Mouse (Mus musculus): Measurements from ENCODE around the gene 4933427D14Rik.

4933427D14Rik gene

GRCm38 (mm10) chr11:72136231-72136982 is 70.9 kb downstream of the 4933427D14Rik start:
- no peak for DNase-seq

GRCm38 (mm10) chr11:72135383-72136158 is 71.7 kb downstream of the 4933427D14Rik start, which contains the start of gene Pitpnm3:
Pitpnm3 (minus strand) TSS chr11:72135778.
- peak; percentile 81 to 89 for DNase-seq

- peak; percentile 59 to 63 for DNase-seq
Observed at GRCm38 (mm10) chr11:72134536-72135382, 72.5 kb downstream of the 4933427D14Rik start.

GRCm38 (mm10) chr11:72133075-72133474 is 74.2 kb downstream of the 4933427D14Rik start:
- DNase-seq = peak in 1 of 2 experiments; percentile 29

GRCm38 (mm10) chr11:72132266-72132665 is 75.0 kb downstream of the 4933427D14Rik start:
- DNase-seq = peak; percentile 86 to 87

GRCm38 (mm10) chr11:72131697-72132096 is 75.6 kb downstream of the 4933427D14Rik start:
- DNase-seq = no peak

GRCm38 (mm10) chr11:72130905-72131304 is 76.4 kb downstream of the 4933427D14Rik start:
- no peak for DNase-seq

- no peak for DNase-seq
Observed at GRCm38 (mm10) chr11:72130472-72130871, 76.8 kb downstream of the 4933427D14Rik start.

GRCm38 (mm10) chr11:72130021-72130420 is 77.2 kb downstream of the 4933427D14Rik start:
- DNase-seq = peak; percentile 79 to 87

GRCm38 (mm10) chr11:72129032-72129894 is 78.0 kb downstream of the 4933427D14Rik start:
- DNase-seq = peak; percentile 47 to 56

- DNase-seq = peak; percentile 49 to 63
Observed at GRCm38 (mm10) chr11:72127450-72128189, 79.6 kb downstream of the 4933427D14Rik start.

GRCm38 (mm10) chr11:72125781-72126180 is 81.5 kb downstream of the 4933427D14Rik start:
- peak; percentile 78 to 89 for DNase-seq

- no peak for DNase-seq
Observed at GRCm38 (mm10) chr11:72123531-72123930, 83.7 kb downstream of the 4933427D14Rik start.

- DNase-seq = no peak
Observed at GRCm38 (mm10) chr11:72120354-72120753, 86.9 kb downstream of the 4933427D14Rik start.

GRCm38 (mm10) chr11:72118630-72119029 is 88.6 kb downstream of the 4933427D14Rik start:
- DNase-seq = no peak

GRCm38 (mm10) chr11:72113296-72113695 is 94.0 kb downstream of the 4933427D14Rik start:
- no peak for DNase-seq

GRCm38 (mm10) chr11:72110726-72111125 is 96.5 kb downstream of the 4933427D14Rik start:
- DNase-seq = no peak

GRCm38 (mm10) chr11:72104223-72104622 is 103.0 kb downstream of the 4933427D14Rik start:
- DNase-seq = peak; percentile 37 to 43

All from cerebellum, adult 18-20 months (tissue).